Mouse (Mus musculus): ENCODE measurements around the gene Zdhhc24. TPM values are rescaled to one million over a fixed set of nuclear protein-coding genes. Genes with fewer than 3 reads are reported as not detected.
A peak's percentile ranks its signal among the peaks of the same experiment; 100 is the strongest.

Gene Zdhhc24
- polyA plus RNA-seq, 1 experiment from 2014 or later, result 22.7 TPM

DNA sequence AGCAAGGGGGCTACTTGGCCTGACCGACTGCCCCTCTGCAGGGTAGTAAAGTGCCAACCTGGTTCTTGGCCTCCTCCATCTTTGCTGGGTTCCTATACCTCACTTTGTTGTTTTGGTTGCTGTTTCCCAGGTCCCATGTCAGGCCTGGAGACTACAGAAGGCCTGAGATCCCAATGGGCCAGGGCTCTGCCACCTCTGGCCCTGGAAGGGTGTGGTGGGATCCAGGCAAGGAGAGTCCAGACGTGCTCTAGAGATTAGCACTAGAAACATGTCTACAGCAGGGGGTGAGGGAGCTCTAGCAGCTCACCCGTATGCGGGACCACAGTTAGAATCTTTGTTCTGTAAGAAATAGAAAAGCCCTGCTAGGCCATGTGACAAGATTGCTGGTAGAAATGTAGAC, 5.5 kb downstream of the Zdhhc24 start:
- Histone ChIP-seq H3K9me3 (no peaks in the 10 kb centered on the region), H3K27ac (replicated peaks) (no peak overlapping the region), H3K36me3 (no peaks in the 10 kb centered on the region), H3K27me3 (no peaks in the 10 kb centered on the region), H3K4me3 (no peak overlapping the region), H3K4me1 (peaks cover 7% of the 10 kb centered on the region), H3K9ac (replicated peaks) (no peak overlapping the region), H3K4me2 (replicated peaks) (no peak overlapping the region)
- WGBS, result 83% methylated on average over 4 of the region's 4 CpGs
- ATAC-seq (replicated peaks), result no peak

DNA sequence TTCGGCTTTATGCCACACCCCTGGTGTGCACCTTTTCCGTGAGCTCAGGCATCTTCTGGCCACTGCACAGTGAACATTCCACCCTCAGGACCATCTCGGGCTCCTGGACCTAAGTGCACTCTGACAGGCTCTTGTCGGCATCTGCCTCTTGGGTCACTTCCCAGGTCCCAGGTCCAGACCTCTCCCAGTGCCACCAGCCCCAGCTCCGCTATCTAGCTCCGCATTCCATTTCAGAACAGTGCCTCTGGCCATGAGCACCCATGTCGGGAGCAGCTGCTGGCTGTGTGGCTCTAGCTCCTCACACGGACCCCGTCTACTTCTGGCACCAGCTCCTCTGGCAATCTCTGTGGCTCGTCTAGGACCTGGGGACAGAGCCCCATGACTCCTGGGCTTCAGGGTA, 11.3 kb downstream of the Zdhhc24 start:
- Histone ChIP-seq H3K4me2 (replicated peaks) (no peak overlapping the region), H3K4me1 (no peaks in the 10 kb centered on the region), H3K4me3 (no peak overlapping the region), H3K36me3 (peaks cover 22% of the 10 kb centered on the region; the same call in 1 of the 2 replicates), H3K27ac (replicated peaks) (no peak overlapping the region), H3K27me3 (no peaks in the 10 kb centered on the region), H3K9me3 (no peaks in the 10 kb centered on the region), H3K9ac (replicated peaks) (no peak overlapping the region)
- 89% methylated on average over 10 of the region's 10 CpGs for WGBS
- no peak for ATAC-seq (replicated peaks)

DNA sequence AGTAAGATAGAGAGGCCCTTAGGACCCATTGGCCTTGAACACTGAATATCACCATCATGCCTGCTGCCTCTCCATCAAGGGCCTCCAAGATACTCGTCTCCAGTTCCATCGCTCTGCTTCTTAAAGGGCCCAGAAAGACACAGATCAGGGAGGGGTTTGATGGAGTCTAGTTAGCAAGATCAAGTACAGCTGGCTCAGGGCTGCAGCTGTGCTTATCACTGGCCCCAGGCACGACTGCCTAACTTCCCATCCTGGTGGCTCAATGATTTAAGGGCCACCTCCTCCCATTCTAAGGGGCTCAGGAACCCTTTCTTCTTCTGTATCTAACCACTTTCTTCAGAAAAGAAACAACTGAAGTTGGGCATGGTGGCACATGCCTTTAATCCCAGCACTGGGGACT, 13.3 kb downstream of the Zdhhc24 start:
- H3K9me3 ChIP-seq, result no peaks in the 10 kb centered on the region
- H3K9ac ChIP-seq (replicated peaks), result no peak overlapping the region
- peaks cover 22% of the 10 kb centered on the region; the same call in 1 of the 2 replicates for H3K36me3 ChIP-seq
- H3K27me3 ChIP-seq, result no peaks in the 10 kb centered on the region
- H3K4me1 ChIP-seq, result no peaks in the 10 kb centered on the region
- no peak for ATAC-seq (replicated peaks)
- no peak overlapping the region for H3K4me3 ChIP-seq
- 80% methylated on average over 3 of the region's 3 CpGs for WGBS
- no peak overlapping the region for H3K27ac ChIP-seq (replicated peaks)
- H3K4me2 ChIP-seq (replicated peaks), result no peak overlapping the region

DNA sequence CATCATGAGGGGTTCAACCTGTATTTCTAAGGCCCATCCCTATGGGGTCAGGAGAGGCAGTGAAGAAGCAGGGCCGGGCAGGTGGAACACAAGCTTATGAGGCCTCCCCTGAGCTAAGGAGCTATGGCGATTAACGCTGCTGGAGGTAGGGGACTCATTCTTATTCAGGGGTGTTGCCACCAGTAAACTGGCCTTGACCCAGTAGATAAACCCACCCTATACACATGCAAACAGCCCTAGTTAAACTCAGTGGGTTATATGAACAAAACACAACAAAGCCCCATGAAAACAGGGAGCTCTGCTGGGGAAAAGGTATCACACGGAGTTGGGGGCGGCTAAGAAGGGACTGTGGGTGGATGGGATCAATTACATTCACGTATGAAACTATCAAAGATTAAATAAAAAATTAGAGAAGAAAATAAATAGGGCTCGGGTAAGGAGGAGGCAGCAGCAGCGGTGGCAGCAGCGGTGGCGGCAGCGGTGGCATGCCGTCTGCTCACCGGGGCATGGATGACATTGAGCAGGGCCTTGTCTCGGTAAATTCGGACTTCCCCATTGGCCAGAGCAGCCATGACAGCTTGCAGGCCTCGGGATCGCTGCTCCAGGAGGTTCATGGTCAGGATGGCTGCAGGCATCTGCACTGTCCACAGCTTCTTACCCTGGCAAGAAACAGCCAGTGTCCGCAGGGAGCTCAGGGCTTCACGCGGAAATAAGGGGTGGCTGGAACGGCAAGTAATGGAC, 18.5 kb downstream of the Zdhhc24 start:
- ATAC-seq (replicated peaks), result no peak
- Histone ChIP-seq H3K27ac (replicated peaks) (no peak overlapping the region), H3K4me3 (no peak overlapping the region), H3K4me1 (no peaks in the 10 kb centered on the region), H3K4me2 (replicated peaks) (no peak overlapping the region), H3K36me3 (peaks cover 29% of the 10 kb centered on the region), H3K9me3 (no peaks in the 10 kb centered on the region), H3K9ac (replicated peaks) (no peak overlapping the region), H3K27me3 (no peaks in the 10 kb centered on the region)
- 56% methylated on average over 21 of the region's 21 CpGs for WGBS

DNA sequence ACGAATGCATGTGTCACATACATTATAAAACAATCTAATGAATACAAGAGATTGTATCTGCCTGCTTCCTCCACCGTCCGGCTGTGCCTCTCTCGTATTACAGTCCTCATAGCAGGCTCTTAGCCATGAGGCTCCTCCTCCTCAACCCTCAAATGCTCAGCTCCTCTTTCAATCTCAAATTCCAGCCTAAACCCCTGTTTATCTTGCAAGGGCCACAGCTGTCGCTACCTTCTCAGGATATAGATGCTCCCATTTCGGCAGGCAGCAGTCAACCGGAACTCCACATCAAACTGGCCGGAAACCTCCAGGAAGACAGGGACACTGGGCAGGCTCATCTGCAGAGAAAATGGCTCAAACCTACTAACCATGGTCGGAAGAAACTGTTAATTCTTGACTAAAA, 20.5 kb downstream of the Zdhhc24 start:
- no peaks in the 10 kb centered on the region for H3K4me1 ChIP-seq
- no peak for ATAC-seq (replicated peaks)
- H3K9ac ChIP-seq (replicated peaks), result no peak overlapping the region

GRCm38 (mm10) chr19:4899888-4900287, 21.4 kb downstream of the Zdhhc24 start:
- no peak overlapping the region for H3K9ac ChIP-seq (replicated peaks)
- no peaks in the 10 kb centered on the region for H3K9me3 ChIP-seq
- H3K4me1 ChIP-seq, result no peaks in the 10 kb centered on the region
- WGBS, result 83% methylated on average over 3 of the region's 3 CpGs
- peaks cover 29% of the 10 kb centered on the region for H3K36me3 ChIP-seq
- no peak overlapping the region for H3K4me2 ChIP-seq (replicated peaks)
- ATAC-seq (replicated peaks), result no peak
- no peak overlapping the region for H3K4me3 ChIP-seq
- no peaks in the 10 kb centered on the region for H3K27me3 ChIP-seq
- no peak overlapping the region for H3K27ac ChIP-seq (replicated peaks)

More for the DNA sequence above, 20.5 kb downstream of the Zdhhc24 start:
- no peaks in the 10 kb centered on the region for H3K9me3 ChIP-seq
- WGBS, result 89% methylated on average over 9 of the region's 9 CpGs
- no peaks in the 10 kb centered on the region for H3K27me3 ChIP-seq
- H3K27ac ChIP-seq (replicated peaks), result no peak overlapping the region
- no peak overlapping the region for H3K4me3 ChIP-seq
- no peak overlapping the region for H3K4me2 ChIP-seq (replicated peaks)
- peaks cover 29% of the 10 kb centered on the region for H3K36me3 ChIP-seq

- H3K9ac ChIP-seq (replicated peaks), result peak within 1 kb of the TSS; percentile 61
- H3K27ac ChIP-seq (replicated peaks), result peak within 1 kb of the TSS; percentile 76
- 7% methylated on average over 31 of the region's 31 CpGs for WGBS
- no peaks in the 10 kb centered on the region for H3K27me3 ChIP-seq
- peaks cover 14% of the 10 kb centered on the region for H3K4me1 ChIP-seq
- H3K4me2 ChIP-seq (replicated peaks), result peak within 1 kb of the TSS; percentile 72
- ATAC-seq (replicated peaks), result peak; percentile 80
- H3K9me3 ChIP-seq, result no peaks in the 10 kb centered on the region
- peaks cover 39% of the 10 kb centered on the region for H3K36me3 ChIP-seq
- H3K4me3 ChIP-seq, result peak within 1 kb of the TSS; percentile 55
These were observed 27.7 kb downstream of the Zdhhc24 start, which contains the start of gene Bbs1 for GRCm38 (mm10) chr19:4905979-4906794. Bbs1 (minus strand) TSS chr19:4906628.

DNA sequence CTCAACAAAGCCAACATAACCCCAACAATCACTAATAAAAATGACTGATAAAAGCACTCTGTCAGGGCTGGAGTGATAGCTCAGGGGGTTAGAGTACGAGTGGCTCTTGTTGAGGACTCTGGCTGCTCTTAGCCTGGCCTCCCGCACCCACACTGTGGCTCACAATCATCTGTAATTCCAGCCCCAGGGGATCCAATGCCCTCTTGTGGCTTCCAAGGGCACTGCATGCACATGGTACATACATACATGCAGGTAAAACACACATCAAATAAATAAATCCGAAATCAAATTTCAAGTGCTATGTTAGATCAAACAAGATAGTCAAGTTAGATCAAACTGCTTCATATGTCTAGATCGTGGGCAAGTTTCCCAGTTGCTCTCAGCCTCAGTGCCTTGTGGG, 29.6 kb downstream of the Zdhhc24 start:
- WGBS, result 81% methylated on average over 4 of the region's 4 CpGs
- H3K4me3 ChIP-seq, result no peak overlapping the region
- H3K27ac ChIP-seq (replicated peaks), result no peak overlapping the region
- H3K4me1 ChIP-seq, result peaks cover 14% of the 10 kb centered on the region
- H3K9me3 ChIP-seq, result no peaks in the 10 kb centered on the region
- no peak overlapping the region for H3K4me2 ChIP-seq (replicated peaks)
- peaks cover 44% of the 10 kb centered on the region for H3K36me3 ChIP-seq
- H3K27me3 ChIP-seq, result no peaks in the 10 kb centered on the region
- no peak overlapping the region for H3K9ac ChIP-seq (replicated peaks)
- ATAC-seq (replicated peaks), result no peak

DNA sequence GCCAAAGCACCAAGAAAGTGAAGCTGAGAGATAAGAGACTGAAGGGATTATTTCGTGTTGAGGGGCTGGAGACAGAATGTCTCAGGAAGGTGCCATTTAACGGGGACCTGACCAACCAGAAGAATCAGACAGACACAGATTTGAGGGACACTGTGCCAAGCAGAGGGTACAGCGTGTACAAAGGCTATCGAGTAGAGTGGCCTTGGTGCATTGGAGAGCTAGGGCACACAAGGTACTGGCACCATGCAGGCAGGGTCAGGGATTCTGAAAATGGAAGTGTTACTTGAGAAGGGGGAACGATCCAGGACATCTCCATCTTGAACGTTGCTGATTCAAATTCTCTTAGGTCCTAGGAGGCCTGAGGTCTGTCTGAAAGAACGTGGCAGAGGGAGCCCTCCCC, 30.9 kb downstream of the Zdhhc24 start:
- H3K4me1 ChIP-seq, result peaks cover 14% of the 10 kb centered on the region
- no peaks in the 10 kb centered on the region for H3K9me3 ChIP-seq
- H3K27ac ChIP-seq (replicated peaks), result no peak overlapping the region
- WGBS, result 93% methylated on average over 7 of the region's 7 CpGs
- H3K27me3 ChIP-seq, result no peaks in the 10 kb centered on the region
- H3K36me3 ChIP-seq, result peaks cover 53% of the 10 kb centered on the region
- H3K9ac ChIP-seq (replicated peaks), result no peak overlapping the region
- no peak overlapping the region for H3K4me2 ChIP-seq (replicated peaks)
- H3K4me3 ChIP-seq, result no peak overlapping the region
- ATAC-seq (replicated peaks), result no peak

GRCm38 (mm10) chr19:4915924-4916603, 37.6 kb downstream of the Zdhhc24 start:
- no peak overlapping the region for H3K9ac ChIP-seq (replicated peaks)
- peaks cover 85% of the 10 kb centered on the region for H3K36me3 ChIP-seq
- H3K4me3 ChIP-seq, result no peak overlapping the region
- no peaks in the 10 kb centered on the region for H3K27me3 ChIP-seq
- 91% methylated on average over 15 of the region's 15 CpGs for WGBS
- no peak for ATAC-seq (replicated peaks)
- no peak overlapping the region for H3K4me2 ChIP-seq (replicated peaks)
- no peak overlapping the region for H3K27ac ChIP-seq (replicated peaks)
- no peaks in the 10 kb centered on the region for H3K9me3 ChIP-seq
- H3K4me1 ChIP-seq, result no peaks in the 10 kb centered on the region

DNA sequence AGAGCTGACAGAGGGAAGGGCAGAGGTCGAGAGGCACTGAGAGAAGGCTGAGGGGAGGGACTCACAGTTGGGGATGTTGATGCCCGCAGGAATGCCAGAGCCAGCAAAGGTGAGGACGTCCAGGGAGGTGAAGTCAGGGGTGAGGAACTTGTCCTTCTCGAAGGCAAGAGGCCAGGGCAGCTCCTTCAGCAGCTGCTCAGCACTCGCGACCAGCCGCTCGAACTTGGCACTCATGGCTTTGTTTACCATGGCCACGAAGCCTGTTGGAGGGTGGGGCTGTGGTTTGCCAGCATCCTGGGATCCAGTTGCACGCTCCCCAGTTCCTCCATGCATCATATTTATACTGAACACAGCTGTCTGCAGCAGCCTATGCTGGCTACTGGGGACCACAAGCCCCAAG, 38.4 kb downstream of the Zdhhc24 start:
- Histone ChIP-seq H3K9ac (replicated peaks) (no peak overlapping the region), H3K27me3 (no peaks in the 10 kb centered on the region), H3K4me1 (no peaks in the 10 kb centered on the region), H3K27ac (replicated peaks) (no peak overlapping the region), H3K4me2 (replicated peaks) (no peak overlapping the region), H3K36me3 (peaks cover 89% of the 10 kb centered on the region), H3K4me3 (no peak overlapping the region), H3K9me3 (no peaks in the 10 kb centered on the region)
- WGBS, result 90% methylated on average over 10 of the region's 10 CpGs
- ATAC-seq (replicated peaks), result no peak

DNA sequence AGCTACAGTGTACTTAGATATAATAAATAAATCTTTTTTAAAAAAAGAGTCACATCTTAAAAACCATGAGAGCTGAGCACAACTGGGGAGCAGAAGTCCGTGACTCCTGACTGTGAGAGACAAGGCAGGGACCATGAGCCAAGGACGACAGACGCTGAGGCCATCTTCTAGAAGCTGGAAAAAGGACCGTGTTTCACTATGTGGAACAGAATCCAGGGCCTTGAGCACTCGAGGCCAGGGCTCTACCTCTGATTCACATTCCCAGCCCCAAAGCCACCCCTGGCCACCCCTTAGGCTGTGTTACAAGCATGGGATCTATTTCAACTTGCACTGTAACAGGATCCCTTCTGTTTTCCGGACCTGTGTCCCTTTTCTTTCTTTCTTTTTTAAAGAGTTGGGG, 41.2 kb downstream of the Zdhhc24 start:
- H3K27me3 ChIP-seq, result no peaks in the 10 kb centered on the region
- H3K36me3 ChIP-seq, result peaks cover 86% of the 10 kb centered on the region
- no peaks in the 10 kb centered on the region for H3K4me1 ChIP-seq
- ATAC-seq (replicated peaks), result no peak
- H3K9ac ChIP-seq (replicated peaks), result no peak overlapping the region
- no peaks in the 10 kb centered on the region for H3K9me3 ChIP-seq
- no peak overlapping the region for H3K27ac ChIP-seq (replicated peaks)
- no peak overlapping the region for H3K4me2 ChIP-seq (replicated peaks)
- H3K4me3 ChIP-seq, result no peak overlapping the region
- WGBS, result 85% methylated on average over 6 of the region's 6 CpGs
